Mouse (Mus musculus): Measurements from ENCODE around the gene Mthfr. TPM values are rescaled to one million over a fixed set of nuclear protein-coding genes. Genes with fewer than 3 reads are reported as not detected.

Mthfr gene
- total and polyA plus RNA-seq, 3 experiments: 15.3 to 17.0 (median 16.3) TPM

- dilution Hi-C loops (cut with MboI; ENCODE audit: extremely low pct_ligation_motif_present, extremely low pct_unique_long_range_greater_than_20kb, low sequenced_read_pairs): no loop called here
- no peak for DNase-seq (ENCODE audit: extremely low read depth)
Measured at GRCm38 (mm10) chr4:148035440-148035839, 3.4 kb upstream of the Mthfr start.

GRCm38 (mm10) chr4:148038079-148038599, 738 bp upstream of the Mthfr start:
- H3K27me3 ChIP-seq (replicated peaks): no peaks in the 10 kb centered on the region
- peak overlapping the region; percentile 62 for H3K4me2 ChIP-seq (ENCODE audit: insufficient read depth, low read depth, poor library complexity, severe bottlenecking)
- peak overlapping the region; percentile 68 to 90 (median 84) for H3K4me3 ChIP-seq (replicated peaks in 1 of 3; ENCODE audit: low read depth in 2 of 3, low read length in 2 of 3, poor library complexity in 1 of 3)
- in situ Hi-C loops (cut with MboI; ENCODE audit: low pct_ligation_motif_present, low pct_unique_long_range_greater_than_20kb, low sequenced_read_pairs) (no loop called here), dilution Hi-C loops (cut with MboI; ENCODE audit: extremely low pct_ligation_motif_present, extremely low pct_unique_long_range_greater_than_20kb, low sequenced_read_pairs) (no loop called here)
- 0 out of 2 replicates have a peak, but pooled peaks cover 6% of the 10 kb centered on the region for H3K79me2 ChIP-seq (replicated peaks; ENCODE audit: control insufficient read depth, extremely low read depth, insufficient read depth, poor library complexity, severe bottlenecking)
- H3K9ac ChIP-seq (ENCODE audit: insufficient read depth, low read depth): peak overlapping the region; percentile 53
- no peaks in the 10 kb centered on the region for H3K9me3 ChIP-seq (replicated peaks; ENCODE audit: low read length)
- peak overlapping the region; percentile 87 for H3K27ac ChIP-seq (ENCODE audit: insufficient read depth, low read depth)
- TF ChIP-seq ZC3H11A (IDR thresholded peaks at IDR 0.05; ENCODE audit: low read depth, low read length): no peak
- TF ChIP-seq RAD21 (IDR thresholded peaks at IDR 0.05; ENCODE audit: low read depth, low read length): no peak
- TF ChIP-seq USF2 (conservative IDR thresholded peaks at IDR 0.05; ENCODE audit: low read depth, low read length): no peak
- no peak; the same call in 1 of the 2 replicates for TF ChIP-seq SIN3A (IDR thresholded peaks at IDR 0.05; ENCODE audit: low read length)
- TF ChIP-seq IRF4 (IDR thresholded peaks at IDR 0.05; ENCODE audit: low read depth, low read length): no peak
- 0 out of 2 replicates have a peak, but pooled peaks have one; percentile 22 for TF ChIP-seq KAT2A (IDR thresholded peaks at IDR 0.05; ENCODE audit: insufficient replicate concordance, low read length)
- TF ChIP-seq NELFE (IDR thresholded peaks at IDR 0.05; ENCODE audit: low read depth, low read length): peak; percentile 81
- no peak for TF ChIP-seq TCF12 (IDR thresholded peaks at IDR 0.05; ENCODE audit: low read depth, low read length)
- no peak for TF ChIP-seq GABPA (IDR thresholded peaks at IDR 0.05; ENCODE audit: insufficient replicate concordance, low read depth, low read length)
- TF ChIP-seq ETS1 (conservative IDR thresholded peaks at IDR 0.05; ENCODE audit: low read depth, low read length): no peak
- TF ChIP-seq MAFK (IDR thresholded peaks at IDR 0.05; ENCODE audit: insufficient replicate concordance, low read length): no peak
- TF ChIP-seq UBTF (IDR thresholded peaks at IDR 0.05; ENCODE audit: low read depth, low read length): no peak
- TF ChIP-seq JUN (IDR thresholded peaks at IDR 0.05; ENCODE audit: insufficient read depth, low read depth, low read length): no peak
- TF ChIP-seq E2F4 (IDR thresholded peaks at IDR 0.05; ENCODE audit: insufficient replicate concordance, low read depth, low read length): no peak
- no peak; the same call in 1 of the 2 replicates for TF ChIP-seq POLR2AphosphoS2 (IDR thresholded peaks at IDR 0.05; ENCODE audit: low read depth, low read length)
- no peak for TF ChIP-seq ZNF384 (IDR thresholded peaks at IDR 0.05; ENCODE audit: low read depth, low read length)
- no peak for TF ChIP-seq PAX5 (IDR thresholded peaks at IDR 0.05; ENCODE audit: low read length)
- TF ChIP-seq CHD1 (IDR thresholded peaks at IDR 0.05; ENCODE audit: low read depth, low read length): 0 out of 2 replicates have a peak, but pooled peaks have one; percentile 56
- TF ChIP-seq ELF1 (IDR thresholded peaks at IDR 0.05; ENCODE audit: low read depth, low read length): no peak
- no peak for TF ChIP-seq CTCF (conservative IDR thresholded peaks at IDR 0.05 in 1 of 2, IDR thresholded peaks at IDR 0.05 in 1 of 2; ENCODE audit: low read depth in 2 of 2, low read length in 2 of 2)
- TF ChIP-seq MXI1 (IDR thresholded peaks at IDR 0.05; ENCODE audit: low read depth, low read length): no peak; the same call in 1 of the 2 replicates
- peak; percentile 50; the same call in 1 of the 2 replicates for TF ChIP-seq MYC (IDR thresholded peaks at IDR 0.05; ENCODE audit: low read depth, low read length)
- DNase-seq (ENCODE audit: extremely low read depth): no peak
- H3K36me3 ChIP-seq (replicated peaks in 1 of 2; ENCODE audit: control insufficient read depth in 1 of 2, insufficient read depth in 1 of 2, low read length in 1 of 2): peaks cover 17 to 38% of the 10 kb centered on the region in 2 experiments
- H3K4me1 ChIP-seq (ENCODE audit: control insufficient read depth in 1 of 2, insufficient read depth in 2 of 2): peaks cover 12 to 59% of the 10 kb centered on the region in 2 experiments

More at GRCm38 (mm10) chr4:148035440-148035839, 3.4 kb upstream of the Mthfr start:
- Histone ChIP-seq H3K4me1 (ENCODE audit: control insufficient read depth in 1 of 2, insufficient read depth in 2 of 2) (peaks cover 9 to 57% of the 10 kb centered on the region in 2 experiments), H3K79me2 (replicated peaks; ENCODE audit: control insufficient read depth, extremely low read depth, insufficient read depth, poor library complexity, severe bottlenecking) (0 out of 2 replicates have a peak, but pooled peaks cover 9% of the 10 kb centered on the region), H3K9me3 (replicated peaks; ENCODE audit: low read length) (no peaks in the 10 kb centered on the region), H3K4me3 (replicated peaks in 1 of 3; ENCODE audit: low read depth in 2 of 3, low read length in 2 of 3, poor library complexity in 1 of 3) (no peak overlapping the region), H3K4me2 (ENCODE audit: insufficient read depth, low read depth, poor library complexity, severe bottlenecking) (no peak overlapping the region), H3K36me3 (replicated peaks in 1 of 2; ENCODE audit: control insufficient read depth in 1 of 2, insufficient read depth in 1 of 2, low read length in 1 of 2) (peaks cover 6 to 25% of the 10 kb centered on the region in 2 experiments), H3K27ac (ENCODE audit: insufficient read depth, low read depth) (no peak overlapping the region), H3K9ac (ENCODE audit: insufficient read depth, low read depth) (no peak overlapping the region), H3K27me3 (replicated peaks) (no peaks in the 10 kb centered on the region)
- in situ Hi-C loops (cut with MboI; ENCODE audit: low pct_ligation_motif_present, low pct_unique_long_range_greater_than_20kb, low sequenced_read_pairs): no loop called here
- TF ChIP-seq MAZ (IDR thresholded peaks at IDR 0.05; ENCODE audit: low read depth, low read length) (no peak), SMC3 (IDR thresholded peaks at IDR 0.05; ENCODE audit: low read depth, low read length) (no peak), NELFE (IDR thresholded peaks at IDR 0.05; ENCODE audit: low read depth, low read length) (no peak), POLR2A (IDR thresholded peaks at IDR 0.05; ENCODE audit: low read depth, low read length) (no peak), ZC3H11A (IDR thresholded peaks at IDR 0.05; ENCODE audit: low read depth, low read length) (no peak), CHD2 (IDR thresholded peaks at IDR 0.05; ENCODE audit: low read length) (no peak), HCFC1 (IDR thresholded peaks at IDR 0.05; ENCODE audit: low read depth, low read length) (no peak), ELF1 (IDR thresholded peaks at IDR 0.05; ENCODE audit: low read depth, low read length) (no peak), UBTF (IDR thresholded peaks at IDR 0.05; ENCODE audit: low read depth, low read length) (no peak), GABPA (IDR thresholded peaks at IDR 0.05; ENCODE audit: insufficient replicate concordance, low read depth, low read length) (no peak)

Measured in CH12.LX (cell line).